Mouse (Mus musculus) kidney, adult 9 months (tissue): ENCODE data around the gene Hcar2.
A peak's percentile ranks its signal among the peaks of the same experiment; 100 is the strongest.

Source experiments
- DNase-seq: peaks from one replicate; pipeline ENCODE4 v3.0.0; 2022

Hcar2 gene

DNA sequence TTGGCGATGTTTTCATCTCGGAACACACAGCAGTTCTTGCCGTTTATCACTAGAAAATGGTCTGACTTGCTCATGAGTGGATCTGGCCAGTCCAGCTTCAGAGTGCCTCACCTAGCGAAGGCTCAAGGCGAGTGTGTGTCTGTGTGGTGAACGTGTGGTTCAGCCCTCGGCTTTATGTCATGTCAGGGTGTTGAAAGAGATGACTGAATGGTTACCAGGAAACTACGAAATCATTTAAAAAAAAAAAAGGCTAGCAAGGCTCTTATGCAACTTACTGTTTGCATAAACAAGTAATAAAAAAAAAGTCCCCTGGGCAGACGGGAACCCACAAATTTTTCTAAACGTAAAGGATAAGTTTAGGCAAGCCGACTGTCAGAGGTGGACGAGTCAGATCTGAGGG is at the start of gene Hcar2:
TSS of gene Hcar2 (minus strand) at position 135 of the 400 bp plus-strand sequence.
- DNase-seq, result no peak

DNA sequence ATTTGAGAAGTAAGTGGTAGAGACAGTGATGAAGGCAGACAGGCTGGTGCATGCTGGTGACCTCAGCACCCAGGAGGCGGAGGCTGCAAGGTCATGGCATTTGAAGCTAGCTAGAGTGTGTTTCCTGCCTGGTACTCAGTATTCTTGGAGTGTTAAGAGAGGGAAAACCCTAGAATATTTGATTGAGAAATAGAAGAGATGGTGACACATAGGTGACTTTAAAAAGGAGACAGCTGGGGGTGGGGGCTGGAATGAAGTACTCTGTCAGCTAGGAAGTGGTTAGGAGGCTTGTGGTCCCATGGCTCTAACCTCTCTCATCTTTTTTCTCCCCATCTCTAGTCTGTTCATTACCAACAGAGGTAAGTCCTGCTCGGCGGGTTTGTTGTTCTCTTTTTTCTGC is 49.6 kb upstream of the Hcar2 start:
- DNase-seq, result no peak

DNA sequence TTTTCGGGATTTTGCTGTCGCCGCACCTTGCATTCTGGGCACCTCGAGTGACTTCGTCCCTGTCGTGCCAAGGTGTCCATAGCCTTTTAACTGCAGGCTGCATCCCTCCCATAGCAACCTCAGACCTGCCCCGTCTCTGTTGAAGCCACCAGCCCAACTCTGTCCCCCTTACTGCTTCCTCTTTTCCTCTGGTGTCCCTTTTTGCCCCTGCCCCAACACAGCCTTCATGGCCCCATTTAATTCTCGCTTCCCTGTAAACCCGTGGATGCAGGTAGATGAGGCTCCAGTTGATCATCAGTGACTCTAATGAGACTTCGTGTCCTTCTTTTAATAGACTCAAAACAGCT is 42.3 kb upstream of the Hcar2 start:
- no peak for DNase-seq

DNA sequence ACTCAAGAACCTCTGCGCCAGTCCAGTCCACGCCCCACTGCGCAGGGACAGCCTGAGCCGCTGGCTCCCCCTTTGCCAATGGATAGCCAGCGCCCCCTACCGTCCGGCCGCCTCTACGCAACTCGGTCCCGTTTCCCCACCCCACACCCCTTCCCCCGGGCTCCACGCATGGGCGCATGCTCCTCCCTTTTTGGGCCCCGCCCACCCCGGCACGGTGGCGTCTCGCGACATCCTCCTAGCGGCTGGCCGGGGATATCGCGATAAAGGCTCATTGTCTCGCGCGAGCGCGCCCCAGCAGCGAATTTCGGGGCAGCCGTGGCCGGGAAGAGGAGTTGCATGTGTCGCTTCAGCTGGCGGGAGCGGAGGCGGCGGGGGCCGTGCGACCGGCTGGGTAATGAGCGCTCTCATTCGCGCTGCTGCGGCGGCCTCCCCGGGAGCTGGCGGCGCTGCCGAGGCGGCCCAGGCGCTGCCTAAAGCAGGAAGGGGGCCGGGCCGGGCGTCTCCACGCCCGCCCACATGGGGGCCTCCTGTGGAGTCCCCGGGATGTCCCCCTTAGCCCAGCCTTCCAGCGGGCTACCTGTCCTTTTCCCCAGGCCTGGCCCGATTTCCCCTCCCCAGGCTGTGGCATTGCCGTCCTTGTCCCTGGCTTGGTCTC is 41.8 kb upstream of the Hcar2 start, which contains the start of gene Denr:
TSS of gene Denr (plus strand) at position 200 of the 655 bp plus-strand sequence.
- DNase-seq, result peak; percentile 98

DNA sequence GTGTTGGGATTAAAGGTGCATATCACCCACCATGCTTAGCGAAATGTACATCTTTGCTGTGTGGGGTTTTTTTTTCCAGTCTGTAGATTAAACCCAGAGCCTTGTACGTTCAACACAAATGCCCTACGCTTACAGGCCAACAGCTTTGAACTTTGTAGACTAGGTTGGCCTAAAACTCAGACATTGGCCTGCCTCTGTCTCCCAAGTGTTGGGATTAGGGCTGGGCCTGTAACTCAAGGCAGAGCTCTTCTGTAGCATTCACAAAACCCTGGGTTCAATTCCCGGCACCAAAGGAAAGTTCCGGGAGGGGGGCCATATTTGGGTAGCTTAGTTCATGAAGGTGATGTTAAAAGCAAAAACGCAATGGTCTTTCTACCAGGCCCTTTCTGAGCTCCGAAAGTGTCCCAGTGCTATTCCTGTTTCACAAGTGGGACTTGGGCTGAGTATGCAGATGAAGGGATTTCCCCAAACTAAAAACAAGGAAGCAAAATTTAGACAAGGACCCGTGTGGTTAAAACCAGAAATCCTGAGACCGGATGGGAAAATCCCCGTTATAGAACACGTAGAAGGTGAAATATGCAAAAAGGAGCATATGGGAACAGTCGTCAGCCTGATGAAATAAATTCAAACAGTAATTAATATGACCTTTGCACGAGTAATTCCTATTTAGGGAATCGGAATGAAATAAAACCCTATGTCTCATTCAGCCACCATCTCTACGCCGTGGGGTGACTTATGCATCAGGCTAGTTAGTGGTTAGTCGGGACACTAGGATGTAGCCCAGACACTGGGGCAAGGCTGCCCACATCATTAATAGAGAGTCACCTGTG is 41.1 kb upstream of the Hcar2 start:
- DNase-seq, result no peak

DNA sequence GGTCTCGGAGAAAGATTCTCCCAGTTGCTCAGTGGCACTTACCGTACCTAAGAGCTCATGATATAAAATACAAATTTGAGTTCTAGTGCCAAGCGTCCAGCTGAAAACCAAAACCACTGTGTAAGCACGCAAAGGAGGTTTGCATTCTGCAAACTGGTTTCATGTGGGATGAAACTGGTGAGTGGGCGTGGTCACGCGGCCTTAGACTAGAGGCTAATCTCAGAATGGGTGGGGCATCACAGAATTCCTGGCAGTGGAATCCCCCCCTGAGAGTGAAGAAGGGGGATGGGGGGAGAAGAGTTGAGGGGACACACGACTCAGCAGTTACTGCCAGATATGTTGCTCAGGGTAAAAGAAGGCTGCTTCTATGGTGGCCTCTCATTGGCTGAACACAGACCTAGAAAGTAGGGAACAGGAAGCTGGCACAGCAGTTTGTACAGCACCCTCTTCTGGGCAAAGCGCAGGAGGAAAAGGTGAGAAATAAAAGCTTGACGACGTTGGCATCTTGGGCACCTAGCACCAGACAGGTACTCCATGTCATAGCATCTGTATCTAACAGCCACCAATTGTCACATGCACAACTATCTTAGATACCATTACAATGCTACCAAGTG is 38.9 kb upstream of the Hcar2 start:
- DNase-seq, result no peak

DNA sequence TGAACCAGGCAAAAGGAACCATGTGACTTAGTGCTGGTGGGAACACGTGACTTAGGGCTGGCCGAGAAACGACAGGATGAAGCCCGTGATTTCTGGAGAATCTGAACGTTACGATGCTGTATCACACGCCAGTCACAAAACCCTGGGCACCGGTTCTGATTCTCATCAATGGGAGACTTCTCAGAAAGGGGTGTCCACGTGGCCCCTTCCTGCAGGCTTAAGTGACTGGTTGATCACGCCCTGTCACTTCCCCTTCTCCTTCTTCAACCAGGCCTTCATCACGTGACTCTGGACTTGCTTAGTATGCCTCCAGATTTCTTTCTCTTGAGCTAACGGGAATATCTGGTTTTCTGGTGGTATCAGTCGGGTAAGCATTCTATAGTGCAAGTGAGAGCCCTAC is 32.1 kb upstream of the Hcar2 start:
- no peak for DNase-seq

DNA sequence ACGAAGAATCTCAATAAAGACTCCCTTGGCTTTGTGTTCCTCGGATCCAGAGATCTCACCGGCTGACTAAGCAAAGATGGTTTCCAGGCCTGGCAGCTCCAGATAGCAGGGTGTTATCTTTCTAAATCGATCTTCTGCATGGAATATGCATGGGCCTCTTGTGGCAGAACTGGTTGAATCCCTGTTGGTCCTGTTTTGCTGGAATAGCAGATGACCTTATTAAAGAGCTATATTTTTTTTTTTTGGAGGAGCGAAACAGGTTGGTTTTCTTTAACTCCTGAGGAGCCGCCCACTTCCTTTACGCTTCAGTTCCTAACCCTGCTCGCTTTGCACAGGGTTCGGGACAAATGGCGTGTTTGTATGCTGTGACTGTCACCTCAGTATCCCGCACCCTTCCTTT is 31.1 kb upstream of the Hcar2 start:
- no peak for DNase-seq

DNA sequence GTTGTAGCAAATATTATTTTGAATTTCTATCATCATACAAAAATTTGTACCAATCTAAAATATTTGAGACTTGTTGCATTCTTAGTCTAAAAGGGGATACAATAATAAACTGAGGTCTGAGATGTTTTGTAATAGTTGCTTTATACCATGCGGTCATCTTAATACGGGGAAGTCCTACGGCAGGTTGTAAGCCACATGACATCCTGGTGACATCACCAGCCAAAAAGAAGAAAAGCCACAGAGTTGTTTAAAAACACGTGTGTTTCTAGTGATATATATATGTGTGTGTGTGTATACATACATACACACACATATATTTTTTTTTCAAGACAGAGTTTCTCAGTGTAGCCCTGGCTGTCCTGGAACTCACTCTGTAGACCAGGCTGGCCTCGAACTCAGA is 28.2 kb upstream of the Hcar2 start:
- DNase-seq, result no peak

DNA sequence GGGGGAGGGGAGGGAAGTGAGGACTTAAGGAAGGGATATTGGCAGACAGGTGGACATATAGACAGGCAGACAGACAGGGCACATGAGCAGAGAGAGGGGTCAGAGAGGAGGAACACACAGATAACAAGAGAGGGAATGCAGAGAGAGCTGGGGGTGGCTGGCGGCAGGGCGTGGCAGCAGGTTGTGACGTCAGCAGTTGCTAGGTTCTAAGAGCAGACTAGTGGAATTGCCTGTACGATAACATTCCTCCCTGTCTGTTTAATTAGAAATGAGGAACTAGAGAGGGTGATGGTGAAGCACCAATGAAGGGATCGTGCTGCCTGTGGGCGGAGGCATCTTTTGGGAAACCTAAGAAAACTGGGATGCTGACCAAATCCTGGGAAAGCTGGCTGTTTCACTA is 26.4 kb upstream of the Hcar2 start:
- no peak for DNase-seq

DNA sequence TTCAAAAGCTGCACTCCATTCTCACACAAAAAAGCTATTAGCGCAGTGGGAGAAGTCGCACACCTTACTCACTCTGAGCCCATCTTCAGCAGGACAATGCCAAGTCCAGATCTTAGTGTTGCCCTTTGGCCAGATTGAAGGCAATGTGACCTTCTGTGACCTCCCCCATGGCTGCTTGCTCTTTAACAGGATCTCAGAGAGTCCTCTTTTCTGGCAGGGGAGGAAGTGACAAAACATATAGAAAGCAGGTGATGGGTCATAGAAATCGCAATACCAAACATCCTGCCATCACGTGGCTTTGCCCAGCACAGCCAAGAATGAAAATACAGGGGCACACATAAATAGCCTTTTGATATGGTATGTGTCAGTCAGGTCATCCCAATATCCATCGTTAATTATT is 25.7 kb upstream of the Hcar2 start:
- no peak for DNase-seq

DNA sequence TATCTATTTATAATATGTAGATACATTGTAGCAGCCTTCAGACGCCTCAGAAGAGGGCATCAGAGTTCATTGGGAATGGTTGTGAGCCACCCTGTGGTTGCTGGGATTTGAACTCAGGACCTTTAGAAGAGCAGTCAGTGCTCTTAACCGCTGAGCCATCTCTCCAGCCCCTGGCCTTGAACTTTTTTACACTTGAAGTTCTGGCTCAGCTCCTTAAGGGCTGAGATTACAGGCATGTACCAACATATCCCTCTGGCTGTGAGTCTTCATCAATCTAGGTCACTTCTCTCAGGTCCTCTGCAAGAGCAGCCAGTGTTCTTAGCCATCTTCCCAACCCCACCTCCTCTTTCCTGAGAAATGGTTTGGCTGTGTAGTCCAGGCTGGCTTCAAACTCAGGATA is 25.0 kb upstream of the Hcar2 start:
- no peak for DNase-seq

DNA sequence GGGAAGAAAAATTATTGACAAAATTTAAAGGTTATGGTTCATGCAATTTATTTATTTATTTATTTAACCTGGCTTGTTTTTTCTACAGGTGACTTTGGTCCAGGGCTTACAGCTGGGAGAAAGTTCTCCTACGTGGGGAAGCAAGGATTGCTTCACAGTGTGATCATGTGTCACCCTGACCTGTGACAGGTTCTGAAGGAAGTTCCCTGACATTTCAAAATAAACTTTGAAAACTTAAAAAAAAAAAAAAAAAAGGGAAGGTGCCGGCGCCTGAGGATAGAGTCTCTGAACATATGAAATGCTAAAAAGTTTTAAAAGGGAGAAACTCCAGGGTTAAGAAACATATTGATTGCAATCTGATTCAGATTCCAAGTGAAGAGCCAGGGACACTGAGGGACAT is 21.1 kb upstream of the Hcar2 start:
- no peak for DNase-seq

DNA sequence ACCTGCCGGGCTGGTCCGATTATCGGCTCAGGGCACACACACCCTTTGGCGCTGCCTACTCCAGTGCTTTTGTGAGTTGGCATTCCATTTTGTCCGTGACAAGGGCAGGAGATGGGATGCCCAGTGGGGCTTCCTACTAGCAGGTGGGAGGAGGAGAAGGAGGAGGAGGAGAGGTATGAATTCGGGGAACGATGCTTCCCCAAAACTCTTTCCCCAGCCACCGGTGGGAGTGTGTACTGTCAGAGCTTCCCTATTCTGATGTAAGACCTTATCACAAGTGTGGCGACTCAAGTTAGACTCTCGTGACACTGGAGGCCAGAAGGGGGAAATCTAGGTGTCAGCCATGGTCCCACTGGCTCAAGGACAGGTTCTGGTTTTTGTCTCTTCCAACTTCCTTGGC is 19.0 kb upstream of the Hcar2 start:
- no peak for DNase-seq

DNA sequence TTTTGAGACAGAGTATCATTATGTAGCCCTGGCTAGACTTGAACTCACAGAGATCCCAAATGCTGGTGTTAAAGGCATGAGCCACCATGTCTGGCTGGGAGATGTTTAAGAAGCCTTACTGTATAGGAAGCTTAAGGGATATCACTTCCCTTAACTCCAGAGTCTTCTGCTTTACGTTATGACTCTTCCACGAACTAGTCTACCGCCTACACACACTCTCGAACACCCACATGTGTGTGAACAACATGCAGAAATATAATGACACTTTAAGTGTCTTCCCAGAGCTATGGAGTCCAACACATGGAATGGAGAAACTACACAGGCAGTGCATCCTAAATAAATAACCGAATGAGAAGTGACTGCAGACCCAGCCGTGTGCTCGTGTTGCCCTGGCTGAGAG is 18.6 kb upstream of the Hcar2 start:
- no peak for DNase-seq

DNA sequence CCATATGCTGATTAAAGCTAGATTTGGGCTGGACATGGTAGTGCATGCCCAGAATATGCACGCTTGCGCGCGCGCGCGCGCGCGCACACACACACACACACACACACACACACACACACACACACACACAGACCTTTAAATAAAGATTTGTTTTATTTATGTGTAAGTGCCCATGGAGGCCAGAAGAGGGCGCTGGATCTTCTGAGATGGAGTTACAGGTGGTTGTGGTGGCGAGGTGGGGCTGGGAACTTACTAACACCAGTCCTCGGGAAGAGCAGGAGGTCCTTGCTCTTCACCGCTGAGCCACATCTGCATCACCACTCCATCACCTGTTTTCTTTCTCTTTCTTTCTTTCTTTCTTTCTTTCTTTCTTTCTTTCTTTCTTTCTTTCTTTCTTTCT is 15.5 kb upstream of the Hcar2 start:
- no peak for DNase-seq

DNA sequence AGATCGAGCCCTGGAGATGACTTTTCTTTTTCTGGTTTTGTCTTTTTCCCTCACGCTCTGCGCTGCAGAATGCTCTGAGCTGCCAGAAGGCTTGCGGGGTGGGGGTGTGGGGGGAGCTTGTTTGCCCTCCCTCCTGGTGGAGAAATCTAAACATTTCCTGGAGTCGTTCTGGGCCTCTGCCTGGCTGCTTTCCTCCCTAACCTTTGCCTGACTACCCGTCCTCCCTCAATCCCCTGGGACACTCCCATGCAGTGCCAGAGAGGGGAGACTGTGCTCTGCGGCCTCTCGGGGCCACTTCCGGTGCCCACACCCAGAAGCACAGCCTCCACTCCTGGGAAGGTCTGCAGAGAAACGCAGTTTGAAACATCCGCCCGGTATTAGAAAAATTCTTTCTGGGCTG is 14.6 kb upstream of the Hcar2 start, which contains the start of gene Hcar1:
TSS of gene Hcar1 (minus strand) at position 93 of the 400 bp plus-strand sequence.
- no peak for DNase-seq

DNA sequence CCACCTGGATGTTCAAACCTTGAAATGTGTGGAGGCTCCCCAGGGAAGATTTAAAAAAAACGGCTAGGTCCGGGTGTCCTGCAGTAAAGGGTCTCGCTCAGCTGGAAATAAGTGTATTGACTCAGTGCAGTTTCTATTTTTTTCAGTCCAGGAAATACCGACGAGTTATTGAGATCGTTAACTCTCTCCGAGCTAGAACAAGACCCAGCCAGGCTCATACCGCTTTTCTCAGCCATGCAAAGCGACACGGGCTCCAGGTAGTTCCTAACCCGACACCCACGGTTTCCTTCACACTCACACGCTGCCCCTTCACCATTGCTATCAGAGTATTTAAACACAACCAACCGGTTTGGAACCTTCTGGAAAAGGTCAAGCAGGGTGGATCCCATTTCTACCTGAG is 12.8 kb upstream of the Hcar2 start:
- DNase-seq, result no peak

DNA sequence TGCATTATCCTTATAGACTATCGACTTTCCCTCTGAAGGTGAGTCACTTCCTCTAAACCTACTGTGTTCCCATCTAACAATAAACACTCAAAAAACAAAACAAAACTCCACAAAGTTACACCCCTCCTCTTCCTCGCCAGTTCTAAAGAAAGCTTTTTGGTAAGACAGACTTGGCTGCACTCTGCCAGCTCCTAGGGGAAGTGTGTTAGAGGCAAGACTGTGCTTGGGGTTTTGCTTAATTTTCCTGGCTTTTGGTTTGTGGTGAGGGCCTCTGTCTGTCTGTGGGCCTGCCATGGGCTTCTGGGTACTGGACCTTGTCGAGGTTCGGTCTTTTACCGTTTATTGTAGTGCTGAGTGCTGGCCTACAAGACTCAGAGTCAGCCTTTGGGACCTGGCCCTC is 8.9 kb upstream of the Hcar2 start:
- DNase-seq, result no peak

DNA sequence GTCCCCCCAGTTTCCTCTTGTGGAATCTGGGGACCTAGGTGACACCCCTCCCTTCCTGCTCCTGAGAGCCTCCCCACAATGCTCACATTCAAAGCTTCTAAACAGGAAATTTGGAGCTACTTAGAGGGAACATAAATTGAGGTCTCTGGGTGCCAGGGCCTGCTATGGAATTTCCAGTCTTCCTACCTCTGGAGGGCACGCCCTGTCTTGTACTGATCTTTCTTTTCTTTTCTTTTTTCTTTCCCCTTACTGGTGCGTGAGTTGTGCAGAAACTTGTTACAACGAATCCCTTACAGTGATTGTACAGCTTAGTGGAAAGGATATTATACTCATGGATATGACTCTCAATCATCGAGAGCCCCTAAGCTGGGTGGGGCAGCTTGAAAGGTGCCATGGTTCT is 4.3 kb upstream of the Hcar2 start:
- no peak for DNase-seq

DNA sequence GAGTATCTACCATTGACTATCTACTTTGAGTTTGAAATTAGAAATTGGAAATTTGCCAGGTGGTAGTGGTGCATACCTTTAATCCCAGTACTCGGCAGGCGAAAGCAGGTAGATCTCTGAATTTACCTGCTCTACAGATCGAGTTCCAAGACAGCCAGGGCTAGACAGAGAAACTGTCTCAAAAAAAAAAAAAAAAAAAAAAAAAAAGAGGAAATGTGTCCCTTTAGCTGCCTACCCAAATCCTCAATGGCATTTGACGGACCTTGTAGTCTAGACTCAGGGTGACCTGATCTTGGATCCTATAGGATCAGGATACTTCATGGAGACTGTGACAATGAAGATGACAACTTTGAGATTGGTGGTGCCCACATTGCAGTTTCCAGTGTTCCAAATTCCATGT is 1.2 kb upstream of the Hcar2 start:
- DNase-seq, result no peak

DNA sequence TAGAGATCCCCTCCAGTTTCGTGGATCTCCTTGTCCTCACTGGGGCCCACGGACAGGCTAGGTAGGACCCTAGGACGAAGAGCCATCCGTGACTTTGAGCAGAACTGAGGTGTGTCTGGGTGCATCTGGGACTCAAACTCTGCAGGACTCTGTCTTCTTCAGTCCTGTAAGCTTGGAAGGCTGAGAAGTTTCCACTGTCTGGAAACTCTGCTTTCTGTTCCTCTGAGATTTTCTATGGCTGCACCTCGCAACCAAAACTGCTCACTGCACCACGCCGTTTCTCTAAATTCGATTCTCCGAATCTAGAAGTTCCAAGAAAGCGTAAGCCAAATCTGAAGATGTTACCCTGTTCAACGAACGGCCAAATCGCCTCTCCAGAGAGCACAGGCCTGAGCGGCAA is 1.4 kb downstream of the Hcar2 start:
- no peak for DNase-seq

DNA sequence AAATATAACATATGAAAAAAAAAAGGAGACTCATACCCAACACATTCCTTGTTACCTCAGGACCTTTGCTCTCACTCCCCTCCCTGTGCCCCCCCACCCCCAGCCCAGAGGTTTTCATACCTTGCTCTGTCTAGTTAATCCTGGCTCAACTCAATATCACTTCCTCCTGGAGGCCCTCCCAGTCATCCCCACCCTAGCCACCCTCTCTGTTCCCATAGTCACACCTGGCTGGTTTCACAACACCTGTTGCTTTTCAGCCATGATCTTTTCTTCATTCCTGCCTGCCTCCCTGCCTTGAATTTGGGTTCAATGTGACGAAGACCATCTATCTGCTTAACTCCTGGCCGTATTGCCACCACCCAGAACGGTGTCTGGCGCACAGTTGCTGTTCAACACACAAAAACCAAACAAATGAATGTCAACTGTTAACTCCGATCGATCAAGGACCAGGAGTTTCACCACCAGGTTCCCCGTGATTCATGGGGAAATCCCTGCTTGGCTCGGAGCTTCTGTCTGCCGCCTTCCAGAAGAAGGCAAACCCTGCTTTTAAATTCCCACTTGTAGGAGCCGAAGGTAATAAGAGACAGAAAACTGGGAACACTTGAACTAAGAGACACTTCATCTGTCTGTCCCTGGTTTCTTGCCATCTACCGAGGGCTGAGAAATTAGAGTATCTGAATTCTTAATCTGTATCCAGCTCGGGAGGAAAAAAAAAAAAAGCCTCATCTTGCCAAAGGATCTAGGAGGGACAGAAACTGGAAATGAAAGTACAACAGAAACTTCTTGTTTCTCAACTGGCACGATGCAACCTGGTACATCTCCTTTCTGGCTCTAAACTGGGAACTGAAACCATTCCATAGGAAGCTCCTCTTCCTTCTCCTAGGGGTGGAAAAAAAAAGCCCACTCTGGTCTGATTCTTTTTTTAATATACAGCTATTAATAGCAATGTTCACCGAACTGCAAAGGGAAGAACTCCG is 2.6 kb downstream of the Hcar2 start:
- DNase-seq, result no peak
